Mouse (Mus musculus) neural tube, embryonic 10.5 days (tissue): ENCODE results near the gene Sdr42e1.
A peak's percentile ranks its signal among the peaks of the same experiment; 100 is the strongest.

Source experiments
- DNase-seq: peaks from one replicate; pipeline ENCODE4 v3.0.0-alpha.2; 2017; ENCODE audit warnings: low spot score; ENCODE audit errors: extremely low spot score

The Sdr42e1 gene

DNA sequence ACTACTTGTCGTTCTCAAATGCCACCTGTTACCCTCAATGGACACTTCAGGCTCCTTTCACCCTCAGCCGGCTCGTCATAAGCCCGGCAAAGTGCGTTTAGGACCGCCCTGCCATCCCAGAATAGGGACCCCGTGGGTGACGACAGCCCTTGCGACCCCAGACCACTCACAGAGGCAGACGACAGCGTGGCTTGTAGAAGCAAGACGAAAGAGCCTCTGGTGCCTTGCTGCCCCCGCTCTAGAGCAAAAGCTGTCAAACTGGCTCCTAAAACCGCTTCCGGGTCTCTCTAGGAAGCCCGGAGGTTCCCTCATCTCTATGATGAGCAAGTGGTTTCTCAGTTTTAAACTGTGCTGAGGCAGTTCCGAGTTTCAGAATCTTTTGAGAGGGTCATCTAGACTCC lies at the start of gene Sdr42e1:
Sdr42e1 (minus strand) TSS at position 260 of the 401 bp plus-strand sequence.
- DNase-seq, result peak; percentile 42

- no peak for DNase-seq
Observed at GRCm38 (mm10) chr8:117718152-117718860, 44.8 kb upstream of the Sdr42e1 start.

- DNase-seq, result no peak
Observed at GRCm38 (mm10) chr8:117715896-117716295, 42.4 kb upstream of the Sdr42e1 start.

DNA sequence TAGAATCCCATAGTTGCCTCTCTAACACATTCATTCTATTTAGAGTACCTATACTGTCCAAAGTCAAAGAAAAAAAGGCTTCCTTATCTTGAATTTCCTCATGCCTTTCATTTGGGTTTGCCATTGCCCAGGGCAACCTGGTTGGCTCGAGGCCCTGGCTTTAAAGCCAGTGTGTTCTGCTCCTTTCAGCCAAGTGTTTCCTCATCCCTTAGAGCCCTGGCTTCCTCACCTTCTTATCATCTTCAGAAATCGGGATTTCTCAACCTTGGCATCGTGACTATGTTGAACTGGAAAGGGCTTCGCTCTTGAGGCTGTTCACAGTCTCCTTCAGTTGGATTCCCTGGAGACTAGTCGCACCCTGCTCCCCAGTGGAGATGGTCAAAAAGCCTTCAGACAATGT lies 41.1 kb upstream of the Sdr42e1 start:
- DNase-seq, result no peak

- no peak for DNase-seq
Observed at GRCm38 (mm10) chr8:117712226-117712625, 38.7 kb upstream of the Sdr42e1 start.

- no peak for DNase-seq
Observed at GRCm38 (mm10) chr8:117706141-117706540, 32.7 kb upstream of the Sdr42e1 start.

GRCm38 (mm10) chr8:117702701-117703100 lies 29.2 kb upstream of the Sdr42e1 start:
- no peak for DNase-seq

DNA sequence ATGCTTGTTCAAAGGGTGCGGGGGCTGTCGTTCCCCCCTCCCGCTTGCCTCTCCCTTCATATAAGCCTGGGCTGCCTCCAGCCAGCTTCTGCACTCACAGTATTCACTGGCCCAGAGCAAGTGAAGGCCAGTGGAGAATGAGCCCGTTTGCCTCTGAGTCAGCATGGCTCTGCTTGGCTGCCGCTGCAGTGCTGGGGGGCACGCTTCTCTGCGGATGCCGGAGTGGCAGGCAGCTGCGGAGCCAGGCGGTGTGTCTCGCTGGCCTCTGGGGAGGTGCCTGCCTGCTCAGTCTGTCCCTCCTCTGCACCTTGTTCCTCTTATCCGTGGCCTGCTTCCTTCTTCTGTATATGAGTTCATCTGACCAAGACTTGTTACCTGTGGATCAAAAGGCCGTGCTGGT lies 28.4 kb upstream of the Sdr42e1 start, which contains the start of gene Hsd17b2:
Hsd17b2 (plus strand) TSS at position 46 of the 400 bp plus-strand sequence.
- no peak for DNase-seq

GRCm38 (mm10) chr8:117701246-117701645 lies 27.8 kb upstream of the Sdr42e1 start:
- DNase-seq, result no peak

GRCm38 (mm10) chr8:117700699-117701098 lies 27.2 kb upstream of the Sdr42e1 start:
- DNase-seq, result no peak

- DNase-seq, result peak; percentile 21
Observed at GRCm38 (mm10) chr8:117697248-117697647, 23.8 kb upstream of the Sdr42e1 start.

DNA sequence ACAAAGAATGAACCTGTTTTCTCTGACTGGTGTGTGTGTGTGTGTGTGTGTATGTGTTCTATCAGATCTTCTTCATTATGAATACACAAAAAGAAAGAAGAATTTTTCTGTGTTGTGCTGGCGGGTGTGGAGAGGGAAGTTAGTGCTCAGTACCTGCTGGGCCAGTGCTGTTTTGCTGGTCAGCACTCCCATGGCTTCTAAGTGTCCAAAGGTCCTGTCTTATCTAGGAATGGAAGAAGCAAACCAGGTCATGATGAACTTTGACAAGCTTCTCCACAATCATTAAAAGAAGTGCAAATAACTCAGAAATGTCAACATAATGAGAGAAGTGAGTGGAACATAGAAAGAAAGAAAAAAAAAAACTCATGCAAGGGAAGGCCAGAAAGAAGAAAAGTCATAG lies 22.1 kb upstream of the Sdr42e1 start:
- DNase-seq, result no peak

DNA sequence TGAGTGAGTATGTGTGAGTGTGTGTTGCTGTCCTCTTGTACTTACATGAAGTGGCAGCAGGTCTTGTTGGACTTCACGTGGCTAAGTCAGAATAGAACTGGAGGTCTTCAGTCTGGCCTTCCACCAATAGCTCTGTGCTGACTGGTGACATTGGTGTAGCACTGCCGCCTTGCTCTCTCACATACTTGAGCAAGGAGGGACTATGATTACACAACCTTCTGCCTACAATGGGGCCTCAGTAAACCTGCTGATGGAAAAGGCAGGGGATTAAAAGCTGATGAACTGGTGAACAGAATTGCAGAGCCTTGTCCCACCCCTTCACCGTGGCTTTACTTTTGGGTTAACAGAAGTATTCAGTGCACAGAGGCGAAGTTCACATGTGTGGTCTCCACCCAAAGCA lies 18.6 kb upstream of the Sdr42e1 start:
- DNase-seq, result no peak

DNA sequence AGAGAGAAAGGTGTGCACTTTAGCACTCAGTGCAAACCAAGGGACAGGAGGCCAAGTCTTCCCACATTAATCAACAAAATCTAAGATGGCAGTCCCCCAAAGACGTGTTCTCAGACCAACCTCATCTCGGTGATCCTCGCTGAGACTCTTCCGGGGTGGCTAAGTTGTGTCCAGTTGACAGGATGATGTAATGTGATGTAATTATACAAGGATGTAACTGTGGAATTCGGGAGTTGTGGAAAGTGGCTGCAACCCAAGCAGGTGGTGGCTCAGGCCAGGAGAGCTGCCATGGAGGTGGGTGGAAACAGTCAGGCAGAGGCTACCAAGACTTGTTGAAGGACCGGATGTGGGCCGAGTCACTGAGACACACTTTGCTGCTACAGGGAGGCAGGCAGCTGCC lies 14.4 kb upstream of the Sdr42e1 start:
- no peak for DNase-seq

GRCm38 (mm10) chr8:117684504-117684903 lies 11.0 kb upstream of the Sdr42e1 start:
- DNase-seq, result no peak

DNA sequence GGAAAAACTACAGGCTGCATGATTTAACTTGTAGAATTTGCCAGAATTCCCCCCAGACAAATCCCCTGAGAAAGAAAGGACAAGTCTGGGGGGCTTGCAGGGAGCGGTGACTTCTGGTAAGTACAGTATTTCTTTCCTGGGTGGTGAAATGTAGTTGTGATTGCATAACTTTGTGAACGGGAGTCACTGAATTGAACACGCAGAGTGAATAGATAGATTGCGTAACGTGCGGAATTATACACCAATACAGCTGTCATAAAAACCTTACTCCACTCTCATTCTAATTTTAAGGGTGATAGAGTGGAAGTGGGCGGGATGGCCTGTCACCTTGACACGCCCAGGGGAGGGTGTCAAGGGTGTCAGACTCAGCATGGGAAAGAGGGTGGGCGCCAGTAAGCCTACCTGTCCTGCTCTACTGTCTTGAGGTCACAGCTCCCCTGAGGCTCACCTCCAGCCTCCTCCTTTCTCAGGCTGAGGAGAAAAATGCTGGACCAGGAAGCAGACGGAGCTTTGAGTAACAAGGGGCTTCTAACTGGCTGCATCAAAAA lies 10.5 kb upstream of the Sdr42e1 start:
- no peak for DNase-seq

GRCm38 (mm10) chr8:117678650-117679049 lies 5.2 kb upstream of the Sdr42e1 start:
- no peak for DNase-seq

- no peak for DNase-seq
Observed at GRCm38 (mm10) chr8:117677011-117677410, 3.5 kb upstream of the Sdr42e1 start.

GRCm38 (mm10) chr8:117676460-117676859 lies 3.0 kb upstream of the Sdr42e1 start:
- no peak for DNase-seq

DNA sequence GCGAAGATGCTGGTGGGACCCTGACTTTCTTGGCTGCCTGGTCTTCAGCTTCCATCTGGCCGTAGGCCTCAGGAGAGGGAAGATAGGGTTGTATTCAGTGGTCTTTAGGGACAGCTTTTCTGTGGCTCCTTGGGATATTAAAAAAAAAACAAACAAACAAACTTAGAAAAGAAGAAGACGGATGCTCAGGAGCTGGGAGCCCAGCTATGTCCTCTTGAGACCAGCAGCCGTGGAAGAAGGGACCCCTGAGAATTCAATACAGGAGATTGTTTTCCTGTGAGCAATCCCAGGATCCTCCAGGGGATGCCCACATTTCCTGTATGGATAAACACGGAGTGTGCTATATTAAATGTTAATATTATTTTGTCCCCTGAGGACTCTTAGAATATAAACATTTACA lies 1.7 kb upstream of the Sdr42e1 start:
- DNase-seq, result no peak

- no peak for DNase-seq
Observed at GRCm38 (mm10) chr8:117672558-117672957, 931 bp downstream of the Sdr42e1 start.

DNA sequence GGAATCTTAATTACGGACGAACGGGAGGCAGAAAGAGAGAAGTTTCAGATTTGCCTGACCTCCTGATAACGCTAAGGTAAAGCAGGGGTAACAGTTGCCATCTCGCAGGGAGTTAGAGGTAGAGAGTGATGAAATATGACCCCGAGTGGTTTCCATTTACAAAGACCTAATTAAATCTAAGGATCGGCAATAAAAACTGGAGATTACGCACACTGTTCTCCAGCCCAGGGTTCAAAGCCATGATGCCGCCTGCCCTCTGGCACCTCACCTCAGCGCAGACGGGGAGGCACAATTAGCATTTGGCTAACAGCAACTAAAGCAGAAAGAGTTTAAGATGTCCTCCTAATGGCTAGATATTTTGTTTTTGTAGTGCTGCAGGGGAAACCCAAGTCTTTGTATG lies 3.0 kb downstream of the Sdr42e1 start:
- no peak for DNase-seq
